Mouse (Mus musculus): ENCODE results near the gene Mrps16. TPM values are rescaled to one million over a fixed set of nuclear protein-coding genes. Genes with fewer than 3 reads are reported as not detected.

The Mrps16 gene
- polyA plus RNA-seq, 2 experiments, result 62.9 to 99.7 TPM

DNA sequence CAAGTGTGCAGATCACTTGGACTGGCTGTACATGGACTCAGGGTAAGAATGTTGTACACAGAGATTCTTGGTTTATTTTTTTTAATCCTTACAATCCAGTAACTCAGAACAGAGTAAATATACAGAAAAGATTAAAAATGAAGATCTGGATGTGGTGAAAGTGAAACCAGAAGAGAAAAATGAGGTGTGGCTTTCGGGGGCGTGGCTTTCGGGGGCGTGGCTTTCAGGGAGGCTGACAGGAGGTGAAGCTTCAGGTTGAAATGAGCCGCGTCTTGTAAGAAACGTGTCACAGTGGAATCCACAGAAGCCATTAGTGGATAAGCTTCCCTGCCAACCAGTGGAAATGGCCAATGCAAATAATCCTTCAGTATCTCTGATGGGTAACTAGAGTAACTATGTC, 52.6 kb downstream of the Mrps16 start:
- ATAC-seq (ENCODE audit: low FRiP score, low read depth) (no peak), DNase-seq (ENCODE audit: low spot score) (no peak)
- peaks cover 62% of the 10 kb centered on the region for H3K36me3 ChIP-seq (ENCODE audit: control insufficient read depth, insufficient read depth, low read length)
- no peak overlapping the region for H3K4me3 ChIP-seq (replicated peaks; ENCODE audit: low read length)
- no peak overlapping the region for H3K27ac ChIP-seq (replicated peaks; ENCODE audit: low read depth, low read length)
- TF ChIP-seq POLR2A (IDR thresholded peaks at IDR 0.05; ENCODE audit: borderline replicate concordance, extremely low read depth, insufficient read depth, insufficient read length), result no peak
- no peaks in the 10 kb centered on the region for H3K27me3 ChIP-seq (ENCODE audit: control insufficient read depth, insufficient read depth, low read length)
- no peak overlapping the region for H3K9ac ChIP-seq (ENCODE audit: low read depth, low read length, severe bottlenecking)
- H3K4me1 ChIP-seq (ENCODE audit: control insufficient read depth, insufficient read depth, low read length), result no peaks in the 10 kb centered on the region
- WGBS, result 88% methylated on average over 7 of the region's 7 CpGs
- no peak overlapping the region for H3K4me2 ChIP-seq (replicated peaks; ENCODE audit: low read depth, low read length, severe bottlenecking)
- no peaks in the 10 kb centered on the region for H3K9me3 ChIP-seq (ENCODE audit: control insufficient read depth, low read length)

DNA sequence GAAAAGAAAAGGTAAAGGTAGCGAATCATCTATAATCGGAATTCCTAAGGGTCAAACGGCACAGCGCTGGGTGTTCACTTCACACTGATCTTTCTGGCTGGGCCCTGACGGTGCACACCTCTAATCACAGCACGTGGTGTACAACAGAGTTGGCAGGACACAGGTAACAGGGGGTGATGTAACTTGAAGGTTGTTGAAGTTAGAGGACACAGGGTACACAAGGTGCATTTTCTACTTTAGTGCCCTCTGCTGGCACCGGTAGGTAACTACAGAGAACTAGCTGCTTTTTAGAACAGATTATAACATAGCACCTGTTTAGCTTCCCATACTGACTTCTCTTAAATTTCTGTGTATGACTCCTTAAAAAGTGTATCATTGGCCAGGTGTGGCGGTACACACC, 53.3 kb downstream of the Mrps16 start:
- Histone ChIP-seq H3K36me3 (ENCODE audit: control insufficient read depth, insufficient read depth, low read length) (peaks cover 62% of the 10 kb centered on the region), H3K9ac (ENCODE audit: low read depth, low read length, severe bottlenecking) (no peak overlapping the region)

DNA sequence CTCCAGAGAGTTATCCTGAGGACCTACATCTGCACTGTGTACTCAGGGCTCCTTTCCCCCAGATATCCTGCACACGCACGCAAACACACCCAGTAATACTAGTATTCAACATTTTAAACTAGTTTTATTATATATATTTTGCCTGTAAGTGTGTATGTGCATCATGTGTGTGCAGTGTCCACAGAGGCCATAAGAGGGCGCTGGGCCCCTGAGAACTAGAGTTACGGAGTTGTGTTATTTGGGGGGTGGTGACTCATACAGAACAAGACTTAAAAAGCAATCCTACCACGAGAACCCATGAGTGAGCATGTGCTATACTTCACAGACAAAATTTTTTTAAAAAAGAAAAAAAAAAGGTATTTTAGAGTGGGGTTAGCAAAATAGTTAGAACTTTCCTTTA, 54.0 kb downstream of the Mrps16 start:
- no peaks in the 10 kb centered on the region for H3K9me3 ChIP-seq (ENCODE audit: control insufficient read depth, low read length)
- ATAC-seq (ENCODE audit: low FRiP score, low read depth), result no peak

More for the DNA sequence above, 53.3 kb downstream of the Mrps16 start:
- Histone ChIP-seq H3K9me3 (ENCODE audit: control insufficient read depth, low read length) (no peaks in the 10 kb centered on the region), H3K4me1 (ENCODE audit: control insufficient read depth, insufficient read depth, low read length) (no peaks in the 10 kb centered on the region), H3K4me2 (replicated peaks; ENCODE audit: low read depth, low read length, severe bottlenecking) (no peak overlapping the region), H3K4me3 (replicated peaks; ENCODE audit: low read length) (no peak overlapping the region), H3K27ac (replicated peaks; ENCODE audit: low read depth, low read length) (no peak overlapping the region), H3K27me3 (ENCODE audit: control insufficient read depth, insufficient read depth, low read length) (no peaks in the 10 kb centered on the region)
- ATAC-seq (ENCODE audit: low FRiP score, low read depth) (no peak), DNase-seq (ENCODE audit: low spot score) (no peak)
- WGBS, result 83% methylated on average over 8 of the region's 8 CpGs
- no peak for TF ChIP-seq POLR2A (IDR thresholded peaks at IDR 0.05; ENCODE audit: borderline replicate concordance, extremely low read depth, insufficient read depth, insufficient read length)

More for the DNA sequence above, 54.0 kb downstream of the Mrps16 start:
- no peaks in the 10 kb centered on the region for H3K4me1 ChIP-seq (ENCODE audit: control insufficient read depth, insufficient read depth, low read length)
- WGBS, result 97% methylated on average over 5 of the region's 5 CpGs
- H3K27me3 ChIP-seq (ENCODE audit: control insufficient read depth, insufficient read depth, low read length), result no peaks in the 10 kb centered on the region
- H3K4me2 ChIP-seq (replicated peaks; ENCODE audit: low read depth, low read length, severe bottlenecking), result no peak overlapping the region
- no peak for DNase-seq (ENCODE audit: low spot score)
- no peak overlapping the region for H3K4me3 ChIP-seq (replicated peaks; ENCODE audit: low read length)
- no peak for TF ChIP-seq POLR2A (IDR thresholded peaks at IDR 0.05; ENCODE audit: borderline replicate concordance, extremely low read depth, insufficient read depth, insufficient read length)
- no peak overlapping the region for H3K27ac ChIP-seq (replicated peaks; ENCODE audit: low read depth, low read length)
- H3K9ac ChIP-seq (ENCODE audit: low read depth, low read length, severe bottlenecking), result no peak overlapping the region
- peaks cover 64% of the 10 kb centered on the region for H3K36me3 ChIP-seq (ENCODE audit: control insufficient read depth, insufficient read depth, low read length)

Other genes with a start within 250 kb of the Mrps16 start
- gene Kcnk5, start 211.8 kb downstream of the Mrps16 start, polyA plus RNA-seq (2012; rRNA removed), result 5.3 and 5.5 TPM in 2 replicates
- 4.1 and 4.5 TPM in 2 replicates for gene Kcnk5, start 211.8 kb downstream of the Mrps16 start, polyA plus RNA-seq (2014; fragmentation: Nextera tagmentation; extraction: Ambion mirVana)
- not detected in 2 replicates for gene Kcnk16, start 124.4 kb downstream of the Mrps16 start, polyA plus RNA-seq (2012; rRNA removed)
- gene Kcnk16, start 124.4 kb downstream of the Mrps16 start, polyA plus RNA-seq (2014; fragmentation: Nextera tagmentation; extraction: Ambion mirVana), result not detected in 2 replicates
- gene Nudt13, start 98.9 kb downstream of the Mrps16 start, polyA plus RNA-seq (2012; rRNA removed), result 23.4 and 30.0 TPM in 2 replicates
- 14.1 and 14.3 TPM in 2 replicates for gene Nudt13, start 98.9 kb downstream of the Mrps16 start, polyA plus RNA-seq (2014; fragmentation: Nextera tagmentation; extraction: Ambion mirVana)
- 30.6 and 31.0 TPM in 2 replicates for gene Ecd, start 45.5 kb downstream of the Mrps16 start, polyA plus RNA-seq (2012; rRNA removed)
- gene Ecd, start 45.5 kb downstream of the Mrps16 start, polyA plus RNA-seq (2014; fragmentation: Nextera tagmentation; extraction: Ambion mirVana), result 46.4 and 52.4 TPM in 2 replicates
- gene Fam149b, start 45.5 kb downstream of the Mrps16 start, polyA plus RNA-seq (2012; rRNA removed), result 49.3 and 53.5 TPM in 2 replicates
- gene Fam149b, start 45.5 kb downstream of the Mrps16 start, polyA plus RNA-seq (2014; fragmentation: Nextera tagmentation; extraction: Ambion mirVana), result 38.9 and 45.5 TPM in 2 replicates
- gene Dnajc9, start 4.7 kb downstream of the Mrps16 start, polyA plus RNA-seq (2012; rRNA removed), result 104 and 132 TPM in 2 replicates
- gene Dnajc9, start 4.7 kb downstream of the Mrps16 start, polyA plus RNA-seq (2014; fragmentation: Nextera tagmentation; extraction: Ambion mirVana), result 151 and 152 TPM in 2 replicates
- gene Cfap70, start 58.6 kb upstream of the Mrps16 start, polyA plus RNA-seq (2012; rRNA removed), result 0.18 and 0.30 TPM in 2 replicates
- 0.15 and 0.76 TPM in 2 replicates for gene Cfap70, start 58.6 kb upstream of the Mrps16 start, polyA plus RNA-seq (2014; fragmentation: Nextera tagmentation; extraction: Ambion mirVana)
- 50.5 and 52.8 TPM in 2 replicates for gene Anxa7, start 86.5 kb upstream of the Mrps16 start, polyA plus RNA-seq (2012; rRNA removed)
- gene Anxa7, start 86.5 kb upstream of the Mrps16 start, polyA plus RNA-seq (2014; fragmentation: Nextera tagmentation; extraction: Ambion mirVana), result 45.5 and 46.5 TPM in 2 replicates
- 5.6 and 6.3 TPM in 2 replicates for gene Mss51, start 103.3 kb upstream of the Mrps16 start, polyA plus RNA-seq (2012; rRNA removed)
- gene Mss51, start 103.3 kb upstream of the Mrps16 start, polyA plus RNA-seq (2014; fragmentation: Nextera tagmentation; extraction: Ambion mirVana), result 1.5 and 1.8 TPM in 2 replicates
- 82.6 and 88.4 TPM in 2 replicates for gene Ppp3cb, start 152.9 kb upstream of the Mrps16 start, polyA plus RNA-seq (2012; rRNA removed)
- gene Ppp3cb, start 152.9 kb upstream of the Mrps16 start, polyA plus RNA-seq (2014; fragmentation: Nextera tagmentation; extraction: Ambion mirVana), result 67.1 and 69.9 TPM in 2 replicates
- gene Usp54, start 247.4 kb upstream of the Mrps16 start, polyA plus RNA-seq (2012; rRNA removed), result 16.3 and 17.3 TPM in 2 replicates
- gene Usp54, start 247.4 kb upstream of the Mrps16 start, polyA plus RNA-seq (2014; fragmentation: Nextera tagmentation; extraction: Ambion mirVana), result 9.6 and 11.0 TPM in 2 replicates